Mouse (Mus musculus): Measurements from ENCODE around the gene Amy2a3.
"Not testable (repeated sequence)": the region's sequence is repeated elsewhere in the genome, so short reads cannot be mapped to it uniquely, and the experiment has no call there.

Gene Amy2a3

GRCm38 (mm10) chr3:113323952-113324351 is at the start of gene Amy2a3:
TSS of gene Amy2a3 (minus strand) at chr3:113324052.
- not testable (repeated sequence) for DNase-seq (ENCODE audit: low read depth, low spot score)

- not testable (repeated sequence) for DNase-seq (ENCODE audit: low read depth, low spot score)
These were observed 32.7 kb upstream of the Amy2a3 start, which contains the start of gene Amy2a2 for GRCm38 (mm10) chr3:113356558-113356957. TSS of gene Amy2a2 (minus strand) at chr3:113356658.

GRCm38 (mm10) chr3:113345484-113345883 is 21.6 kb upstream of the Amy2a3 start:
- not testable (repeated sequence) for DNase-seq (ENCODE audit: low read depth, low spot score)

GRCm38 (mm10) chr3:113312937-113313336 is 10.9 kb downstream of the Amy2a3 start:
- DNase-seq (ENCODE audit: low read depth, low spot score), result not testable (repeated sequence)

GRCm38 (mm10) chr3:113291349-113291748 is 32.5 kb downstream of the Amy2a3 start, which contains the start of gene Amy2a4:
TSS of gene Amy2a4 (minus strand) at chr3:113291449.
- not testable (repeated sequence) for DNase-seq (ENCODE audit: low read depth, low spot score)

GRCm38 (mm10) chr3:113280285-113280684 is 43.6 kb downstream of the Amy2a3 start:
- DNase-seq (ENCODE audit: low read depth, low spot score), result not testable (repeated sequence)

GRCm38 (mm10) chr3:113279586-113279985 is 44.3 kb downstream of the Amy2a3 start:
- DNase-seq (ENCODE audit: low read depth, low spot score), result not testable (repeated sequence)
